Mouse (Mus musculus): ENCODE measurements around the gene Col4a4. TPM values are rescaled to one million over a fixed set of nuclear protein-coding genes. Genes with fewer than 3 reads are reported as not detected.

Gene Col4a4
- polyA plus RNA-seq, 1 experiment from 2014 or later: 0.05 TPM

- H3K36me3 ChIP-seq (ENCODE audit: control insufficient read depth, insufficient read depth, low read length): no peaks in the 10 kb centered on the region
- no peak overlapping the region for H3K4me3 ChIP-seq (ENCODE audit: low read length)
- no peak overlapping the region for H3K9ac ChIP-seq (ENCODE audit: low read depth, low read length)
- H3K27me3 ChIP-seq (replicated peaks; ENCODE audit: control insufficient read depth, insufficient read depth, low read length): no peaks in the 10 kb centered on the region
- H3K4me2 ChIP-seq (ENCODE audit: low read depth, low read length): no peak overlapping the region
- ATAC-seq: no peak
- no peak overlapping the region for H3K27ac ChIP-seq (ENCODE audit: low read length)
- 89% methylated on average over 10 of the region's 10 CpGs for WGBS
- no peaks in the 10 kb centered on the region for H3K4me1 ChIP-seq (ENCODE audit: control insufficient read depth, insufficient read depth, low read length)
- no peaks in the 10 kb centered on the region for H3K9me3 ChIP-seq (ENCODE audit: control insufficient read depth, low read length)
Measured at GRCm38 (mm10) chr1:82470516-82471225, 116.0 kb downstream of the Col4a4 start.

DNA sequence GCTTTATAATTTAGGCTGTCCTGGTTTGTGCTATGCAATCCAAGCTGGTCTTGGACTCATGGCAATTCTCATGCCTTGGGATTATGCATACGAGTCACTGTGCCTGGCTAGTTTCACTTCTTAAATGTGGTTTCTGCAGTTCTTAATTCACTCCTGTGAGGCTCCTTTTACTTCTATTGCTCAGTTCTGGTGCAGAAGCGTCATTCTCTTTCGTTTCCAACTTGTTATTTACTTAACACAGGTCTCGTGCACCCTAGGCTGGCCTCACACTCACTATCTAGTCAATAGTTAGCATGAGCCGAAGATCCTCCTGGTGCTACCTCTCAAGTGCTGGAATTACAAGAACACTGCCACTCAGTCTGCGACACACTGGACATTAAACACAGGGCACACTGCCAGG lies 117.8 kb downstream of the Col4a4 start:
- Histone ChIP-seq H3K4me2 (ENCODE audit: low read depth, low read length) (no peak overlapping the region), H3K9ac (ENCODE audit: low read depth, low read length) (no peak overlapping the region), H3K27me3 (replicated peaks; ENCODE audit: control insufficient read depth, insufficient read depth, low read length) (no peaks in the 10 kb centered on the region), H3K9me3 (ENCODE audit: control insufficient read depth, low read length) (no peaks in the 10 kb centered on the region), H3K27ac (ENCODE audit: low read length) (no peak overlapping the region), H3K4me1 (ENCODE audit: control insufficient read depth, insufficient read depth, low read length) (no peaks in the 10 kb centered on the region), H3K4me3 (ENCODE audit: low read length) (no peak overlapping the region), H3K36me3 (ENCODE audit: control insufficient read depth, insufficient read depth, low read length) (no peaks in the 10 kb centered on the region)
- 53% methylated on average over 6 of the region's 6 CpGs for WGBS
- ATAC-seq: no peak

DNA sequence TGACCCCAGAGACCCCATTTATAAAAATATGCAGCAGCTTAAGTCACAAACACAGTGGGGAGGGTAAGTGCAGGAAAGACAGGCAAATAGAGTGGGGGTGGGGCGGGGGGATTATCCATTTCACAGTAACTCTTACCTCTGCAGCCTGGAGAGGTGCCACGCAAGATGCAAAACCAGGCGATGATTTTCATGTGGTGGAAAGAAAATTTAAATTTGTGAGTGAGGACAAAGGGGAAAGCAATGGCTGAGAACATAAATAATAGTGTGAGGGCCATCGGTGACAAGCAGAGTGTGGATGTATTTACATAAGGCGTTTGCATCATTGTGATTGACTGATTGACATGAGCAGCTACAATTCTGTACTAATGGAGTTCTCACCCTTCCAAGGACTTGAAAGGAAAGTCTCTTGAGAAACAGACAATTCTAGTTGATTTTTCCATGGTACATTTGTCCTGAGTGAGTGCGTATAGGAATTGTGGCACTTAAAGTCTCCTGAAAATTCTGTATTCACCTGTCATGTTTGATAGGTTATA lies 121.3 kb downstream of the Col4a4 start:
- Histone ChIP-seq H3K9me3 (ENCODE audit: control insufficient read depth, low read length) (no peaks in the 10 kb centered on the region), H3K9ac (ENCODE audit: low read depth, low read length) (no peak overlapping the region), H3K27ac (ENCODE audit: low read length) (no peak overlapping the region), H3K4me3 (ENCODE audit: low read length) (no peak overlapping the region), H3K4me2 (ENCODE audit: low read depth, low read length) (no peak overlapping the region), H3K4me1 (ENCODE audit: control insufficient read depth, insufficient read depth, low read length) (no peaks in the 10 kb centered on the region), H3K36me3 (ENCODE audit: control insufficient read depth, insufficient read depth, low read length) (no peaks in the 10 kb centered on the region), H3K27me3 (replicated peaks; ENCODE audit: control insufficient read depth, insufficient read depth, low read length) (no peaks in the 10 kb centered on the region)
- no peak for ATAC-seq
- 56% methylated on average over 6 of the region's 6 CpGs for WGBS

DNA sequence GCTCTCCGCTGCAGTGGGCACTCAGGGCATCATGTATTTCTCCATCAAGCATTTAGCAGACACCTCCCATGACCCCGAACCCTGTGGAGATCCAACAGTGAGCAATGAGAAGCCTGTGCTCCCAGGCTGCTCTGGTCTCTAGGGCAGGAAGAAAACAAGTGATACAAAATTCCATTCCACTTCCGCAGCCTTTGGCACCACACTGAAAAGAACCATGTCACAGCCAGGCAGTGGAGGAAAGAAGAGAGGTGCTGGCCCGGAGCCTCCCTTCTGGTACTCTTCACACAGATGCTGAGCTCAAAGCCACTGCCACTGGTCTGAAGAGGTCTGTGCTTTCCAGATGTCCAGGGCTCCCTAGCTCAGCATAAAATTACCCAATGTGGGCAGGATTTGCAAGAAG lies 125.6 kb downstream of the Col4a4 start:
- H3K9me3 ChIP-seq (ENCODE audit: control insufficient read depth, low read length): no peaks in the 10 kb centered on the region
- H3K4me1 ChIP-seq (ENCODE audit: control insufficient read depth, insufficient read depth, low read length): no peaks in the 10 kb centered on the region
- H3K27me3 ChIP-seq (replicated peaks; ENCODE audit: control insufficient read depth, insufficient read depth, low read length): no peaks in the 10 kb centered on the region
- ATAC-seq: no peak
- H3K4me3 ChIP-seq (ENCODE audit: low read length): no peak overlapping the region
- no peak overlapping the region for H3K27ac ChIP-seq (ENCODE audit: low read length)
- H3K36me3 ChIP-seq (ENCODE audit: control insufficient read depth, insufficient read depth, low read length): no peaks in the 10 kb centered on the region
- no peak overlapping the region for H3K4me2 ChIP-seq (ENCODE audit: low read depth, low read length)
- H3K9ac ChIP-seq (ENCODE audit: low read depth, low read length): no peak overlapping the region
- WGBS: 77% methylated on average over 4 of the region's 4 CpGs

DNA sequence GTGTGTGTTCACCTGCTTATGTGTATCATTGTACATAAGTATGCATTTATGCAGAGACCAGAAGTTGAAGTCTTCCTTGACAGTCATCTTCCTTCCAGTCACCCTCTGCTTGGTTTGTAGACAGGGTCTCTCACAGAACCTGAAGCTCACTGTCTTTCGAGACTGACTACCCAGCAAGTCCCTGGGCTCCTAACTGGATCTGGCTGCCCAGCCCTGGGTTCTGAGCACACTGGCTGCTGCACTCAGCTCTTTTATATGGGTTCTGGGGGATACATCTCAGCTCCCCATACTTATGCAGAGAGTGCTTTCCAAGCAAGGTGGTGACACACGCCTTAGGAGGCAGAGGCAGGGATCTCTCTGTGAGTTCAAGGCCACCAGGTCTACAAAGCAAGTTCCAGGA lies 126.7 kb downstream of the Col4a4 start:
- no peak overlapping the region for H3K27ac ChIP-seq (ENCODE audit: low read length)
- WGBS: 75% methylated on average over 2 of the region's 2 CpGs
- ATAC-seq: no peak

DNA sequence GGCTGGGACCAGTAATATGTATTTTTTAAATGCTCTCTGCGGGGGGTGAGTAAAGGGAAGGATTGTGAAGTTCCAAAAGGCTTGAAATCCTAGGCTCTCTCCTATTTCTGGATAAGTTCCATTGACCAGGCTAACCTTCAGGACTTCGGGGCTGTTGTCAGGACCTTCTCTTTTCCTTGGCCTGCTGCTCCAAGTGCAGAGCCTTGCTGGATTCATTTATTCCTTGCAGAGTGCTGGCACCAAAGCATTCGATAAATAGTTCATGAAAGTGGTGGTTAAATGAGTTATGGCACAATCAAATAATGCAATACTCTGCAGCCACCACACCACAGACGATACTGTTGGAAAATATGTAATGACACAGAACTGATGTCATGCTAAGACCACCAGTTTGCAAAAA lies 127.3 kb downstream of the Col4a4 start:
- Histone ChIP-seq H3K4me2 (ENCODE audit: low read depth, low read length) (no peak overlapping the region), H3K36me3 (ENCODE audit: control insufficient read depth, insufficient read depth, low read length) (no peaks in the 10 kb centered on the region), H3K4me3 (ENCODE audit: low read length) (no peak overlapping the region), H3K27ac (ENCODE audit: low read length) (no peak overlapping the region), H3K27me3 (replicated peaks; ENCODE audit: control insufficient read depth, insufficient read depth, low read length) (no peaks in the 10 kb centered on the region), H3K9me3 (ENCODE audit: control insufficient read depth, low read length) (no peaks in the 10 kb centered on the region), H3K9ac (ENCODE audit: low read depth, low read length) (no peak overlapping the region), H3K4me1 (ENCODE audit: control insufficient read depth, insufficient read depth, low read length) (no peaks in the 10 kb centered on the region)
- no peak for ATAC-seq
- 81% methylated on average over 4 of the region's 4 CpGs for WGBS

More for the DNA sequence above, 126.7 kb downstream of the Col4a4 start:
- no peaks in the 10 kb centered on the region for H3K36me3 ChIP-seq (ENCODE audit: control insufficient read depth, insufficient read depth, low read length)
- no peak overlapping the region for H3K4me3 ChIP-seq (ENCODE audit: low read length)
- no peak overlapping the region for H3K9ac ChIP-seq (ENCODE audit: low read depth, low read length)
- no peaks in the 10 kb centered on the region for H3K4me1 ChIP-seq (ENCODE audit: control insufficient read depth, insufficient read depth, low read length)
- H3K9me3 ChIP-seq (ENCODE audit: control insufficient read depth, low read length): no peaks in the 10 kb centered on the region
- no peak overlapping the region for H3K4me2 ChIP-seq (ENCODE audit: low read depth, low read length)
- H3K27me3 ChIP-seq (replicated peaks; ENCODE audit: control insufficient read depth, insufficient read depth, low read length): no peaks in the 10 kb centered on the region

DNA sequence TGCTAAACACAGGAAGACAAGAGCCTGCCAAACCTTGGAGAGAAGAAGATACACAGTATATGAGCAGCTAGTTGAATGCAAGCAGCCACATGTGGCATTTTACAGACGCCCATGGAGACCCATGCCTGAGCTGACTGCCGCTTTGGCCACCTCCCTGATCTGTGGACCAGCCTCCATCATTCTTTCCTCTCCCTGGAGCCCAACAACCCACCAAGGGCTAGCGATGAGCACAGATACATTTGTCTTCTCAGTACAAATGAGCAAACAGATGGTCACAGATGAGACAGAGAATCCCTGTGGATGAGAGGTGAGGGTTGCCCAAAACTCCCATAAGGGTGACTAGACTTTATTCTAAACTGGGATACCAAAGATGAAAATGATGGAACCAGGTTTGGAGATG lies 132.6 kb downstream of the Col4a4 start:
- ATAC-seq: no peak
- H3K36me3 ChIP-seq (ENCODE audit: control insufficient read depth, insufficient read depth, low read length): no peaks in the 10 kb centered on the region
- H3K27ac ChIP-seq (ENCODE audit: low read length): no peak overlapping the region
- H3K4me2 ChIP-seq (ENCODE audit: low read depth, low read length): no peak overlapping the region
- H3K9me3 ChIP-seq (ENCODE audit: control insufficient read depth, low read length): no peaks in the 10 kb centered on the region
- H3K27me3 ChIP-seq (replicated peaks; ENCODE audit: control insufficient read depth, insufficient read depth, low read length): no peaks in the 10 kb centered on the region
- no peak overlapping the region for H3K4me3 ChIP-seq (ENCODE audit: low read length)
- WGBS: 90% methylated on average over 3 of the region's 3 CpGs
- no peaks in the 10 kb centered on the region for H3K4me1 ChIP-seq (ENCODE audit: control insufficient read depth, insufficient read depth, low read length)
- no peak overlapping the region for H3K9ac ChIP-seq (ENCODE audit: low read depth, low read length)

- no peaks in the 10 kb centered on the region for H3K36me3 ChIP-seq (ENCODE audit: control insufficient read depth, insufficient read depth, low read length)
- no peaks in the 10 kb centered on the region for H3K27me3 ChIP-seq (replicated peaks; ENCODE audit: control insufficient read depth, insufficient read depth, low read length)
- ATAC-seq: no peak
- H3K9ac ChIP-seq (ENCODE audit: low read depth, low read length): no peak overlapping the region
- WGBS: 35% methylated on average over 6 of the region's 6 CpGs
- H3K4me3 ChIP-seq (ENCODE audit: low read length): no peak overlapping the region
- no peak overlapping the region for H3K4me2 ChIP-seq (ENCODE audit: low read depth, low read length)
- no peaks in the 10 kb centered on the region for H3K4me1 ChIP-seq (ENCODE audit: control insufficient read depth, insufficient read depth, low read length)
- no peak overlapping the region for H3K27ac ChIP-seq (ENCODE audit: low read length)
- H3K9me3 ChIP-seq (ENCODE audit: control insufficient read depth, low read length): no peaks in the 10 kb centered on the region
Measured at GRCm38 (mm10) chr1:82451927-82452651, 134.6 kb downstream of the Col4a4 start.

DNA sequence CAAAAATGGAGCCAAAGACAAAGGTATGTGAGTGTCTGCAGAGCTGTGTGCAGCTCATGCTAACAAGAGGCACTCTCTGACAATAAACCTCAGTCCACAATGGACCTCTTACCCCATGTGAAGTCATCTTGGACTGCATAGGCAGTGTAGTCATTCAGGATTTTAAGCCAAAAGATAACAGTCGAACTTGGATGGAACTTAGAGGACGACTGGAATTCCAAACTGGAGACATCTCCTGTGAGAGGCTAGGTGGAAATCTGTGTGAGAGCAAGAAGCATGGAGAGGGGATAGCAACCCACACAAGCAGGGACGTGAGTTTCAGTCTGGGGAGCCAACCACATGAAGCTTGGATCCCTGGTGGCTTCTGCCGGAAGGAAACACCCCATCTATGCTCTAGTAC lies 136.8 kb downstream of the Col4a4 start:
- no peak overlapping the region for H3K9ac ChIP-seq (ENCODE audit: low read depth, low read length)
- no peak for ATAC-seq

More for the DNA sequence above, 136.8 kb downstream of the Col4a4 start:
- Histone ChIP-seq H3K4me2 (ENCODE audit: low read depth, low read length) (no peak overlapping the region), H3K27me3 (replicated peaks; ENCODE audit: control insufficient read depth, insufficient read depth, low read length) (no peaks in the 10 kb centered on the region), H3K4me1 (ENCODE audit: control insufficient read depth, insufficient read depth, low read length) (no peaks in the 10 kb centered on the region), H3K9me3 (ENCODE audit: control insufficient read depth, low read length) (no peaks in the 10 kb centered on the region), H3K36me3 (ENCODE audit: control insufficient read depth, insufficient read depth, low read length) (no peaks in the 10 kb centered on the region), H3K4me3 (ENCODE audit: low read length) (no peak overlapping the region), H3K27ac (ENCODE audit: low read length) (no peak overlapping the region)
- WGBS: 84% methylated on average over 4 of the region's 4 CpGs

Data from intestine, embryonic 16.5 days (tissue).